Mouse (Mus musculus): ENCODE results near the gene Atg3. TPM values are rescaled to one million over a fixed set of nuclear protein-coding genes. Genes with fewer than 3 reads are reported as not detected.

Gene Atg3
- total RNA-seq, 2 experiments from 2014 or later: 44.5 to 45.4 TPM

GRCm38 (mm10) chr16:45201395-45201794, 42.8 kb downstream of the Atg3 start:
- DNase-seq (ENCODE audit: low spot score in 2 of 2): no peak

- DNase-seq (ENCODE audit: low spot score in 2 of 2): no peak
These were observed 45.9 kb downstream of the Atg3 start for GRCm38 (mm10) chr16:45204438-45204837.

- DNase-seq (ENCODE audit: low spot score in 2 of 2): no peak
These were observed 46.5 kb downstream of the Atg3 start for GRCm38 (mm10) chr16:45204859-45205670.

GRCm38 (mm10) chr16:45222016-45222415, 63.4 kb downstream of the Atg3 start:
- DNase-seq (ENCODE audit: low spot score in 2 of 2): no peak

GRCm38 (mm10) chr16:45222771-45223170, 64.2 kb downstream of the Atg3 start:
- DNase-seq (ENCODE audit: low spot score in 2 of 2): no peak

- no peak for DNase-seq (ENCODE audit: low spot score in 2 of 2)
These were observed 65.2 kb downstream of the Atg3 start, which contains the start of gene Btla for GRCm38 (mm10) chr16:45223648-45224388. Gene Btla, plus strand, starts transcription at chr16:45224315.

GRCm38 (mm10) chr16:45224431-45225008, 65.9 kb downstream of the Atg3 start:
- no peak for DNase-seq (ENCODE audit: low spot score in 2 of 2)

GRCm38 (mm10) chr16:45227002-45227401, 68.4 kb downstream of the Atg3 start:
- no peak for DNase-seq (ENCODE audit: low spot score in 2 of 2)

GRCm38 (mm10) chr16:45231296-45231695, 72.7 kb downstream of the Atg3 start:
- DNase-seq (ENCODE audit: low spot score in 2 of 2): no peak

- DNase-seq (ENCODE audit: low spot score in 2 of 2): no peak
These were observed 74.4 kb downstream of the Atg3 start for GRCm38 (mm10) chr16:45233007-45233406.

Other genes starting within 250 kb of the Atg3 start
- not detected for gene Cd200r3, start 215.1 kb upstream of the Atg3 start, total RNA-seq (2021)
- gene Ccdc80, start 65.4 kb upstream of the Atg3 start, total RNA-seq (2021): 1 to 10 TPM; 5.2 to 5.8 TPM
- gene Slc35a5, start 79 bp upstream of the Atg3 start, total RNA-seq (2021): 10 to 100 TPM; 48.0 to 48.8 TPM
- gene Btla, start 65.5 kb downstream of the Atg3 start, total RNA-seq (2021): under 1 TPM; 0.49 to 0.51 TPM

Data from left cerebral cortex, adult 18-20 months (tissue).